Mouse (Mus musculus) thymus, postnatal 10 days (tissue): ENCODE measurements around the gene Il5ra.

Source experiments
- DNase-seq, 2 experiments: peaks; one replicate each; pipeline ENCODE4 v3.0.0; 2021; ENCODE audit warnings: low spot score in 2 of 2

Il5ra gene

DNA sequence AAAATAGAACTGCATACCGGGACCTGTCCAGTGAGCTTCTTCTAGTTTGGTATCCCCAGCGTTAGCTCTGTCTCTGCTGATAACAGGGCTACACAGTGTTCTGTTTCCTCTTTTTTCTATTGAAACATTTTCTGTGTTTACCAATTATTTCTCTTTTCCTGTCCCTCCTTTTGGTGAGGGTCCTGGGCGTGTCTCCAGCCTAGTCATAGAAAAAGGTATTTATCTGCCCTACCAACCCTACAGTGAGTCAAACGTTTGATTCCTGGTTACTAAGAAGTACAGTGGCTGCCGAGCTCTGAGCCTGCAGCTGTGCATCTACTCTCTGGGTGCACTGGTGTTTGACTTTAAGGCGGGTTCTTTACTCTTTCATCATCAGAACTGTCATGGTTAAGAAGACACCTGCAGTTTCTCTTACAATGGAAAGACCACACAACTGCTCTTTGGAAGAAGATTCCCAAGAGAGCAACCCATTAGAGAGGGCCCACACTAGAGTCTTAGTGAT is at the start of gene Il5ra:
TSS of gene Il5ra (minus strand) at position 151 of the 502 bp plus-strand sequence.
- DNase-seq, result peak; percentile 32 to 42

DNA sequence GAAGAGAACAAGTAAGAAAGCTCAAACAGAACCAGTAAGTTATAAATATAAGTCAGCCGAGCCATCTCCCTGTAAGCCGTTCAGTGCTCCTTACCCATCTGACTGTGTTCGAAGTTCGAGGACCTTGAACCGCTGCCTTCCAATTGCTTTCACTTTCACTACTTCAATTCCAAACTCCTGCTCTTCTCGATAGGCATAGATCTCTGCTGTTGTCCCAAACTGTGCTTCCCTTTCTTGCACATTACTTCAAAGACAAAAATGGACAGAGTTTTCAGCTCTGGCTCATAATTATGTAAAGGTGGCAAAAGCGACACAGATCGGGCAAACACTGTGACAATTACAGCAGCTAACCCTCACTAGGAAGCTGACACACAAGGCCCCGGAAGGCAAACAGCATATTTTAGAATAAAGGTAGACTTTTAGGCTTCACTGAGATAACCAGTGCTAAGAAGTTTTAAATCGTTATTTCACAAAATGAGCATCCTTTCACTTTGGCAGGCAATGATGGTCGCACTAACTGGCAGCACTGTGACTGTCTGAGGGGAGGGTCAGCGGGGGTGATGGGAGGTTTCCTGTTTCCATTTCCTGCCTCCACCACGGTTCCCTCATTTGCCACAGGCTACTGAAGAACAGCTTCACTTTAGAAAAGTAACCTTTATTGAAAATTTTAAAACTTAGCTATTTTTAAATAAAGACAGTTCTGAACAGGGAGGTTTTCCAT is 45.4 kb upstream of the Il5ra start:
- DNase-seq, result no peak

DNA sequence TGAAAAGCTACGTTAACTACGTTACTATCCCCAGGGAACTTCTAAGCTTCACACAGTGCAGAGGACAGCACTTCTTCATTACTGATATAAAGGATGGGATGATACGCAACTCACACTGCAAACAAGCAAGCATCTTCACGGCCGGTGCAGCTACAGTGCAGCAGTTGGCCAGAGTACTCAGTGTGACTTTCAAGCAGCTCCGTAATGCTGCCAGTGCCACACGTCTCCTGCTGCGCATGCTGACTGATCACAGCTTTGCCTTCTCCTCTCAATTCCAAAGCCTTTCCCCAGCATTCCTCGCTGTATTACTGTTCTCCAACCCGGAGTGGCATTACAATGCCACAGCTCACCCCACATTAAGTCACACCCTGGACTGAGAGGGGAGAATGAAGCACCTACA is 44.8 kb upstream of the Il5ra start:
- DNase-seq, result no peak

DNA sequence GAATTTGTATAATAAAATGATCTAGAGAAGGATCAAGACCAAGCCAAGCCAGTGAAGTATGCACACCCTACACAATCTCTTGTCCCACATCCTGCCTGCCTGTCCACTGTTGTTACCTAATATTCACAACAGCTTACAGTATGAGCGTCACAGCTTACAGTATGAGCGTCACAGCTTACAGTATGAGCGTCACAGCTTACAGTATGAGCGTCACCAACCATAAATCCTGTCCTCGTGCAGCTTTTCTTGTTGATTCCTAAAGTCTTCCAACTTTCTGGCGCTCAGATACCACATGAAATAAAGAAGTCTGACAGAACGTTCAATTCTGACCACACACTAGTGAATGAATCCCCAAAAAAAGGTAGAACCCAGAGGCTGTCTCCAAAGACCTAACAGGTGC is 44.3 kb upstream of the Il5ra start:
- no peak for DNase-seq

DNA sequence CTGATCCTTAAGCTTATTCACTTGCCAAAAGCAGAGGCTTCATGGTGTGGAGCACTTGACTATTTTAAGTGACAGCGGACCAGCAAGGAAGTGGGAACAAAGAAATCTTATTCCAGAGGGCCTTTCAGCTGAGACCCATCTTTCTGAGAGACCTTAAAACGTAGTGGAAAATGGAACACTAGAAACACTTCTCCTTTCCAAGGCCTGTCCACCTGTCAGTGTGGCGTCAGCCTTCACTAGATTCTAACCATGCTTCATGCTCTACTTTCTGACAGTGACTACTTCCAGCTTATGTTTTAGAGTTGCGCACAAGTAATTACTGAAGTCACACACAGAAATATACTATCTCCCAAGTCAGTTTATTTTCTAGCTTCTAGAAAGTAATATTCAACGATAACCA is 43.6 kb upstream of the Il5ra start:
- DNase-seq, result no peak

DNA sequence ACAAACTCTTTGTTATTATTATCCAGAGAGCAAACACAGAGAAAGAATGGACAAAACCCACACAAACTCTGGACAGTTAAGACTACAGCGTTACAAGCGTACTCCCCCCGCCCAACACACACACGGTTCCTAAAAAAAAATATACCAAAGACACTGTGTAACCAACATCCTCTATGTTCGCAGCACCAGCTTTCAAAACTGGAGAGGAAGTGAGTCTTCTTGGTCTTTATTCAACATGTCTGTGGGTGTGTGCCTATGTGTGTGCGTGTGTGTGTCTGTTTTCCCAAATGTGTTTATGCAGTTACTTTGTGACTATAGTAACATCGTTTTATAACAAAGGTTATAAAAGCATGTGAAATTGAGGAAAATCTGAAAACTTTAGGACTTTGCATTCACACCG is 42.6 kb upstream of the Il5ra start:
- DNase-seq, result no peak

DNA sequence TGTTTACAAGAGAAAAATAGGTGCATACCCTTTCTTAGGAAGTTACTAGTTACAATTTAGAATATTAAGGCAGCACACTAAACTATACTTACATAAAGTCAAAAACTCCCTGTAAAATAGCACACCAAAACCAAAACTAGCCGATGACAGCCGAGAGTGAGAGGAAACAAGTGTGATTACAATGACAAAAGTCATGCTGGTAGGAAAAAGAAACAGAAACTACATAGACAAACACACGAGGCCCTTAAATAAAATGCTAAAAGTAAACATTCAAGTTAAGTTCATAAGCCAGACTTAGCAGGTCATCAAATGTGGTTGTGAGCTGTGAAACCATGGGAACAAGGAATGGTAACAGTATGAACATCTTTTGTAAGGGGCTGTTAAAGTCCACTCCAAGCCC is 38.3 kb upstream of the Il5ra start:
- no peak for DNase-seq

DNA sequence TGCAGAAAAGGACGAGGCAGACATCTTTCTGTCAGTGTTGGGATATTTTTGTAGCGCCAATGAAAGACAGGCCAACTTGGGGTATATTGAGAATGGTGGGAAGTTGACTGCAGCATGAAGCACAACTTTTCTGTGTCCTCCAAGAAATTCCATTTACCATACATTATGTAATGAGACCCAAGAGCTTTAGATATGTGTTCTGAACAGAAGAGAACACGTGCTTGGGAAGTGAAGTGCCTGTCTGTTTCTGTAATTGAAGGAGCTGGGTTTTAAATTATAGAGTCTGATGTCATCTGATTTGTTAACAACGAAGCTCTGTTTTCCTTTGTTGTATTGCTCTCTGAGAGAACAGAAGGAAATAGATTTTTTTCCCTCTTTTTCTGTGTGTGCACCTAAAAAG is 21.2 kb upstream of the Il5ra start:
- no peak for DNase-seq

DNA sequence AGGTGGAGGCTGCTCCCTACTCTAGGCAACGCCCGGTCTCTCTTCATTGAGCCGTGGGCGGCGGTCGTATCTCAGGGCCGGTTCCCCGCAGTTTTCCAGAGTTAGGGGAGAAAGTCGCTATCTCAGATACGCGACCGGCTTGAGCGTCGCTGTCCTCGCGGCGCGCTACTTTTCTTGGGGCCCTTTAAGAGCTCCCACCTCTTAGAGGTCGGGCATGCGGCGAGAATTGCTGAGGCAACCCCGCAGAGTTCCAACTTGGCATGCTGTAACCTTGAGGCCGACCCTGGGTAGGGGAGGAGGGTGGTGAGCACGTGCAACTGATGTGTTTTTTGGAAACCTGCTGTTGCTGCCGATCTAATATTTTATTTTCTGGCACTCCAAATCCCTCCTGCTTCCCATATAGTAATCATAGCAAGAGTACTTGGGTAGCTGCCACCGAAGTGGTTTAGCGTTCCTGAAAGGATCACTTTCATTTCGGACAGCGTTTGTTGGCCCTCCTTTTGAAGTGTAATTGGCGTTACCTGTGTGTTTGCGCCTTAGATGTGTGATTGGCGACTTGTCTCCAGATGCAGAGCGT is 20.5 kb upstream of the Il5ra start:
- DNase-seq, result no peak

DNA sequence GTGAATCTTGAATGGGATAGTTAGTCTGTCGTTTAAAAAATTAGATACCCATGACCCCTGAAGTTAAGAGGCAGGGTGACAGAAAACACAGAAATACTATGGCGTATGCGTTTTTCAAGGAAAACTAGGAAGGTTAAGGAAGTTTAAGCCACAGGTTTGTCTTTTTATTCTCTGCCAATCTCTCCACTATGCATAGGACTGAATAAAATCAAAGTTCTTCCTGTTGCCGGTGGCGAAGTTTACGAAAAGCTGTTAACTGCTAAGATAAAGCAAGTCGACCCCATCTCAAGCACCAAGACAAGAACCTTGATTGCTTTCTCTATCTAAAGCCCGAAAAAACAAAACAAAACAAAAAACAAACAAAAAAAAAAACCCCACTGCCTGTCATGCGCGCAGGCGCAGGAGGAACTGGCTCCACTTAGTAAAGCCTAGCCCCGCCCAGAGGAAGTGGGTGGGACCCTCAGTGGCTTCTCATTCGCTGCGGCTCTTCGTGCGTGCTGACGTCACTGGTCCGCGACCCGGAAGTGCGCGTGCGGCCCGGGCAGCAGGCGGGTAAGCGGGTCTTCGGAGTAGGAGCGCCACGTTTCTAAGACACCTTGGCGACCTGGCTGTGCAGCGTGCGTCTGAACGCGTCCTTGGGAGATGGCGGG is 19.9 kb upstream of the Il5ra start, which contains the start of gene Trnt1:
TSS of gene Trnt1 (plus strand) at position 481 of the 650 bp plus-strand sequence.
- peak; percentile 95 to 98 for DNase-seq

DNA sequence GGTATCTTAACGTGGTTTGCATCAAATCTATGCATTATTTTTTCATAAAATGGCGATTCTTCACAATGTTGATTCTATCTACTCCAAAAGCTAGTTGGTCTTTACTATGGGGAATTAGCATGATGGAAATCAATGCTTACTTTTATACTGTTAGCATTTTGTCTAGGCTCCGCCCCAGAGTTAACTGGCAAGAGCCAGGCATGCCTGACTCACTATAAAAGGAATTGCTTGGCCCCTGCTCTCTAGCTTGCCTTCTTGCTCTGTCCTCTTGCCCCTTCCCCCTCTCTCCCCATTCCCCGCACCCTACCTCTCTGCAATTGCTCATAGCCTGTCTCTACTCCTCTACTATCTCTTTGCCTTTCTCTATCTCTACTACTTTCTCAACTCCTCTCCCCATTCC is 17.9 kb upstream of the Il5ra start:
- no peak for DNase-seq

DNA sequence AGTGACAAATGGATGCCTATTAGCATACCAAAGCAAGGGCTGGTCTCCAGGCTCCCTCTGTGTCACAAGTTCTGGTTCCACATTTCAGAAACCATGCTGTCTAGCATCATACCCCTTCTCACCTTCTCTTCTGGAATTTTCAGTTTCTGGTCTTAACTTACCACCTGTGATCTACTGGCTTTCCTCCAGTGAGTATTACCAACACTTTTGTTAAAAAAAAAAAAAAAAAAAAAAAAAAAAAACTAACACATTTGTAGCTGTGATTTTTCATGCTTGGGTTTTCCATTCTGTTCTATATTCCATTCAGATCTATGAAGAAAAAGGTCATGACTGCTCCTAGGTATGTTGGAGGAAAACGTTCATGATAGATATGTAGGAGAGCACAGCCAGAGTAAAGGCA is 17.1 kb upstream of the Il5ra start:
- DNase-seq, result no peak

DNA sequence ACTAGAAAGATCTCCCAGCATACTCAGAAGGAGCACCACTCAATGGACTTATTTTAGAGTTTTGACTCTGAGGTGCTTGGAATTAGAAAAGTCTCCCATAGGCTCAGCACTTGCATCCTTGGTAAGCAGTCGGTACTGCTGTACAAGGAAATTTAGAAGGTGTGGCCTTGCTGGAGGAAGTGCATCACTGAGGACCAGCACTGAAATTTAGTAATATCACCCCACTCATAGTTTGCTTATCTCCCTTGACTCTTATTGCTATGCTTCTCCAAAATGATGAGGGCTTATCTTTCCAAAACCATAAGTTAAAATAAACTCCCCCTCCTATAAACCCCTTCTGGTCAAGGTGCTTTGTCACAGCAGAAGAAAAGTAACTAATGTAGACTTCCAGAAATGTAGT is 12.6 kb upstream of the Il5ra start:
- DNase-seq, result no peak

DNA sequence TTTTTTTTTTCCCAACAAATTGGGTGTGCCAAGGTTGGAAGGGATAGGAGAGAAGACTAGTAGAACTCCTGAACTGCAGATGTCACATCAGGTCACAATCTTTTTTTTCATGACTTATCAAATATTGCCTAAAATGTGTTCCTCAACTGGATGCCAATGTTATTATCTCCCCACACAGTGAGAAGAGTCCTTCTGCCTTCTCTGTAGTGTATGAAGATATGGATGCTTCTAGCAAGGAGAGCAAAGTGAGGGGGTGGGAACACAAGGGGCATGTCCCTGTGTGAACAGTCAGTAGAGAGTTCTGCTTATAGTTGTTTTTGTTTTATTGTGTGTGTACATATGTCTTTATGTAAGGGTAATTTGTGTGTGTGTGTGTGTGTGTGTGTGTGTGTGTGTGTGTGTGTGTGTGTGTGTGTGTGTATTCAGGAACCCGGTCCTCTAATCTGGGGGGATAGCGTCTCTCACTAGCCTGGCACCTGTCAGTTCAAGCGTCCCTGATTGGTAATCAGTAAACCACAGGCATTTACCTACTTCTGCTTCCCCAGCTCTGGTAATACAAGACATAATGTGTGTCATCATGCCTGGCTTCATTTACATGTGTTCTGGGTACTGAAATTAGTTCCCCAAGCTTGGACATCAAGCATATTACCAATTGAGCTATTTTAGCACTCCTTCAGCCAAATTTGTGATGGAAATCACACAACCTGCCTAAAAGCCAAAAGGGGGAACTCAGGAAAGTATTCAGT is 11.8 kb upstream of the Il5ra start:
- DNase-seq, result no peak

DNA sequence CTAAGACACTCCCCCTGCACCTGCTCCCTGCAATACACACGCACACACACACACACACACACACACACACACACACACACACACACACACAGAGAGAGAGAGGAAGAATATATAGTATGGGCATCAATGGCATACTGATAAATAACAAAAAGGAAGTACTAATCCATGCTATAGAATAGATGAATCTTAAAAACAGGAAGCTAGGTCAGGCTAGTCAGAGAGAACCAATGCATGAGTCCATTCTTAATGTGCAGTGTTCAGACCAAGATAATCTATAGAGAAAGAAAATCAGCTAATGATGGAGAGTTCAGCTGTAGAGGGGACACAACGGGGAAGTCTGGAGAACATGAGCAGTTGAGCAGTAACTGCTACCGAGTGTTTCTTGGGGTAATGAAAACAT is 9.5 kb upstream of the Il5ra start:
- DNase-seq, result no peak

DNA sequence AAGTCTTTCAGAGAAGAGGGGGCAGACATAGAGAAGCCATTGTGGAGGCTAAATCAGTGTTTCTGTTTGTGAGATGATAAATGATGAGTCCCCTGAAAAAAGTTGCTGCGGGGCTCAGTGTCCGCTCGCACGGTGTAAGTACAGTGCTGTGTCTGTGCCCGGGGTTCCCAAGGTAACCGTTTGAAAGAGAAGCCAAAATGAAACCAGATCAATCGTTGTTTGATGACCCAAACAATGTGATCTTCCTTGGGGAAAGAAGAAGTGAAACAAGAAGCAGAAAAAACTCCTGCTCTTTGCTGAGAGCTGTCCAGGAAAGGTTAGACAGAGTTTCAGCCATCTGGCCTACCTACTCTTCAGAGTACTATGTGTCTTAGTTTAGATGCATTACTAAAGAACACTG is 1.5 kb upstream of the Il5ra start:
- no peak for DNase-seq

DNA sequence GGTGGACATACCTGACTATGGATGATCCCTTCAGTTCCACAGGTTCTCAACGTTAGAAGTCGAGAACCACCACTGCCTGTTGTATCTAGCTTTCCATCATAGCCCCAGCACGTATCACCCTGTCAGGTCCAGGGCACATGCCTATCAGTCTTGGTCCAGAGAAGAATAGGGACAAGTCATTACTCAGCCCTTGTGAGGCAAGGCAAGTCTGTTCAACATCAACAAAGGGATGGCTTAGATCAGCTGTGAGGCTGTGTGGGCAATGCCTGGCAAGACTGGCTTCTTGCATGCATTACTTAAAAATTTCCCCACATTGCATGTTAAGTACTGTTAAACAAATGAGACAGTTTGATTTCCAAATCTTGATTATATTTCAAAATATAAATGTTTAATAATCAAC is 1.0 kb downstream of the Il5ra start:
- no peak for DNase-seq

DNA sequence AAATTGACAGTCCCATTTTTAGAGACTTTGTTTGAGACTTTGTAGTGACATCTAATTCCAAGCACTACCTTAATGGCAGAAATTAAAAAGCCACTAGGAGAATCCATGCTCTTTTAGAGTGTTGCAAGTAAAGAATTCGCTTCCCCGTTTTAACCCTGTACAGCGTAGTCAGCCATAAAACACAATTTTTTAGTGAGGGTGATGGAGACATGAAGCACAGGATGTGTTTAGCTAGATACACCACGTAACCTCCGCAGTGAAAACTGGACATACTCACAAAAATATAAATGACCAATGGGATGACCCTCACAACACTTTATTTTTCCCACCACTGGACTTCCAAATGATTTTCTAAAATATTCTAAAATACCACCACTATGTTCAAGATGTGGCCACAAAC is 1.6 kb downstream of the Il5ra start:
- no peak for DNase-seq

DNA sequence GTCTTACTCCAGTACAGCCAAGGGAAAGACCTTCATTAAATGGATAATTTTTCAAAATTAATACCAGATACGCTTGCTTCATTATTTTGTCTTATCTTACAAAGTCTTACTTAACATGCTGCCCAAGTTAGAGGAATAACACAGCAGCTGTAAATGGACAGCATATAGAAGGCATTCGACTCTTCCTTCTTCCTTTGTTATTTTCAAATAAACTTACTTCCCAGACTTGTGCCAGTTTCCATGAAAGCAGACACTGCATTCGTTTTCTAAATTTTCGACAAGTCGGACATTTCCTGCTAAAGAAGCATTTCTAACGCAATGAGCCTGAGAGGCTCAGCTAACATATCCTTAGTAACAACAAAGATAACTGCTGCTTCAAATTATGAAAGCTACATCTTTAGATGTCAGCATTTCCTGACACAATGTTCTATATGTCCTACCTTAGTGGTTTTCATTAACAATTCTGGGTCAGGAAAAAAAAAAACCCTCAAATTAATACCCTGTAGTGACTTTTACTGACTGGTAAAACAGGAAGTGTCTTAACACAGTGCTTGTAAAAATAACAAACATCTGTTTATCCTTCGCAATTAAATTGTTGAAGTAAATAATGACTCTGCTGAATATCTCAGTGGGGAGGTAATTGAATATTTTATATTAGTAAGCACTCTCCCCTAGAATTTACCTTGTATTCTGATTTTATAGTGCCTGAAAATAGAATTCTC is 3.0 kb downstream of the Il5ra start:
- no peak for DNase-seq

DNA sequence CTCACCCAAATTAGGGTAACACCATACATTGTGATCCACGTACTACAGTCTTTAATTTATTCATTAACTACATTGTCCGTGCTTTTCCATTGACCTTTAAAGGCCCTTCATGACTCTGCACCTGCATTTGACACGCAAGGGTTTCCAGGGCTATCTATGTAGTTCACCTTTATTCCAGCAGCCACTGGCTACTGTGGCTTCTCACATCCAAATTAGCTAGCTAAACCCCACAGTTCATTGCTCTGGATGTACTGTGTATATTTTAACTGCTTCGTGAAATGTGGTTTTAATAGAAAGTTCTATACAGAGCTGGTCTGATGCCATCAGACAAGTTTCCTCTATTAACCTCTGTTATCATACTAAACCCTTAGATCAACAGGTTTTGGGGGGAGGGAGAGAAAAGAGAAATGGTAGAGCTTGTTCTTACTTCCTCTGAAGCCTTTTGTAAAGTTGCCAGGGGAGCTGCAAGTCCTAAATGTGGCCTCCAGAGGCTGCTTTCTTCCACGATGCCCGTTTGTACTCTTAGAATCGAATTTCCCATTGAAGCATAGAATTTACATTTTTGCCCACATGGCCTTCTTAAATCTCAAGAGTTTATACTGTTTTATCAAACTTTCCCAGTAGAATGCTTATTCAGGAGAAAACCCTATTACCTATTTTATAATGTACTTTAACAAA is 5.1 kb downstream of the Il5ra start:
- DNase-seq, result no peak

DNA sequence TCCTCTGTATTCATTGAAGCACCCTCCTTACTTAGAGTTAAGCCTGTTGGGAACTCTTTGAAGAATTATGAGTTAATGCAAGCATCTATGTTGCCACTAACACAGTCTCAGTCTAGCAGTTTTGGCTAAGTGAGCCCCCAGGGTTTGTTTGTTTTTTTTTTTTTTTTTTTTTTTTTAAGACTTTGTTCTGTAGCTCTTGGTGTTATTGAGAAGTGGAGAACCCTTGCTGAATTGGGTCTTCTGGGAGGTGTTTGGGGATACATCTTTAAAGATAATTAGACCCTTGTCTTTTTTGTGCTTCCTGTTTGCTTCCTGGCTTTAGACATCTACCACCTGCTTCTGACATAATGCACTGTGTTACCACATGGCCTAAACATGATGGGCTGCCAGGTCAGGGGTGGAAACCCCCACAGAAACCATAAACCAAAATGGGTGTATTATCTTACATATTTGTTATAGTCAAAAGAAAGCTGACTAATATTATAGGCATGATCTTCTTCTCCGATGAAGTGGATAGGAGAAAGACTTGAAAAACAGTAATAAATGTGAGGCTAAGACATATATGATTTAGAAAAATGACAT is 8.5 kb downstream of the Il5ra start:
- no peak for DNase-seq
